In the genomic region with DNA sequence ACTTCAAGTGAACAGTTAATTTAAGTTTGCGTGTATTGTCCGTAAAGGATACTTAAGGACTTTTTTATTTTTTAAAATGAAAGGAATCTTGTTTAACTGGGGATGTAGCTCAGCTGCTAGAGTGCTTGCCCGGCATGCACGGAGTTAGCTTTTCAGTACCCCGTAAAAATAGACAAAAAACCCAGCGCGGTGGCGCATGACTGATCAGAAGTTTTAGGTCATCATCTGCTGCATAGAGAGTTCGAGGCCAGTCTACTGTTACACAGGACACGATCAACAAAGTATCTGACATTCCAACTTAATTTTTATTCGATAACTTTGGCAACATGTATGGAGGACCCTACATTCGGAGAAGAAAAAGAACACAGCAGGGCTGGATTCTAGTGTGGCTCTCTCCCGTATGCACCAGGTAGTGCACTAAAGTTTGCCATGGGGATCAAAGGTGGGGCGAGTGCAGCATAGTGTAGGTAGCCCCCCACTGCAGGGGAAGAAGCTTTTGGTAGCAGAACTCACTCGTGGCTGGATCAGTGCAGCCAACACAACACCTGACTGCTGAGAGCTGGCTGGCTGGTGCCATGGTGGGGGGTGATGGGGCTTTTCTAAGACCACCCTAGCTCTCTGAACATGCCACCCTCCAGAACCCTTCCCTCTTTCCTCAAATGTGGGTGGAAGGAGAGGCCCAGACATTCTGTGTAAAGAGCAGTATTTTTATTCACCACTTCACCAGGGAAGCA, we compare ENCODE assay signal across 8 mouse cellular contexts. TPM values are rescaled to one million over a fixed set of nuclear protein-coding genes. Genes with fewer than 3 reads are reported as not detected.
DNase-seq lines count a peak whose midpoint lies in the region; ATAC-seq and TF ChIP-seq lines count a peak whose summit lies in the region.

No protein-coding gene starts in this region.

- no peak for TF ChIP-seq CTCF in layer of hippocampus, adult 2 months (conservative IDR thresholded peaks at IDR 0.05)

- H3K27me3 ChIP-seq in embryonic facial prominence, embryonic 11.5 days (ENCODE audit: control insufficient read depth, insufficient read depth, low read length), result no peaks in the 10 kb centered on the region
- H3K27me3 ChIP-seq in hindbrain, embryonic 15.5 days, result no peaks in the 10 kb centered on the region
- peaks cover 9% of the 10 kb centered on the region; the same call in 1 of the 2 replicates for H3K27me3 ChIP-seq in midbrain, embryonic 10.5 days (ENCODE audit: low read depth, poor library complexity, severe bottlenecking)

- peak overlapping the region; percentile 82 for H3K9ac ChIP-seq in embryonic facial prominence, embryonic 11.5 days (replicated peaks; ENCODE audit: low read length)
- H3K9ac ChIP-seq in hindbrain, embryonic 15.5 days, result peak overlapping the region; percentile 54

- no peaks in the 10 kb centered on the region for H3K9me3 ChIP-seq in embryonic facial prominence, embryonic 11.5 days (replicated peaks; ENCODE audit: control insufficient read depth, low read length)
- no peaks in the 10 kb centered on the region for H3K9me3 ChIP-seq in hindbrain, embryonic 15.5 days
- H3K9me3 ChIP-seq in midbrain, embryonic 10.5 days (replicated peaks), result no peaks in the 10 kb centered on the region

- H3K36me3 ChIP-seq in embryonic facial prominence, embryonic 11.5 days (replicated peaks; ENCODE audit: control insufficient read depth, insufficient read depth, low read depth, low read length), result no peaks in the 10 kb centered on the region; the same call in 1 of the 2 replicates
- peaks cover 10% of the 10 kb centered on the region for H3K36me3 ChIP-seq in hindbrain, embryonic 15.5 days
- H3K36me3 ChIP-seq in midbrain, embryonic 10.5 days, result peaks cover 43% of the 10 kb centered on the region

- WGBS in embryonic facial prominence, embryonic 11.5 days, result 30% methylated on average over 15 of the region's 15 CpGs
- 32% methylated on average over 15 of the region's 15 CpGs for WGBS in hindbrain, embryonic 15.5 days
- WGBS in midbrain, embryonic 10.5 days, result 33% methylated on average over 15 of the region's 15 CpGs

- peak overlapping the region; percentile 84 for H3K4me3 ChIP-seq in layer of hippocampus, adult 2 months
- H3K4me3 ChIP-seq in embryonic facial prominence, embryonic 11.5 days (ENCODE audit: low read depth, low read length), result peak overlapping the region; percentile 79
- H3K4me3 ChIP-seq in hindbrain, embryonic 15.5 days, result peak overlapping the region; percentile 51
- peak overlapping the region; percentile 88 for H3K4me3 ChIP-seq in midbrain, embryonic 10.5 days

- peak overlapping the region; percentile 88 for H3K4me2 ChIP-seq in embryonic facial prominence, embryonic 11.5 days (ENCODE audit: low read depth, low read length)
- peak overlapping the region; percentile 84 for H3K4me2 ChIP-seq in hindbrain, embryonic 15.5 days

- peak overlapping the region; percentile 80 for H3K27ac ChIP-seq in layer of hippocampus, adult 2 months
- H3K27ac ChIP-seq in embryonic facial prominence, embryonic 11.5 days (replicated peaks; ENCODE audit: low read depth, low read length), result no peak overlapping the region
- H3K27ac ChIP-seq in hindbrain, embryonic 15.5 days (replicated peaks), result peak overlapping the region; percentile 87
- H3K27ac ChIP-seq in midbrain, embryonic 10.5 days (replicated peaks), result peak overlapping the region; percentile 89

- intact Hi-C loops in left cerebral cortex, postnatal 4 days (cut with DNase I), result no loop called here

- DNase-seq in layer of hippocampus, adult 2 months (ENCODE audit: low spot score in 2 of 2), result no peak
- DNase-seq in layer of hippocampus, postnatal 10 days (ENCODE audit: low spot score in 2 of 2), result no peak
- DNase-seq in embryonic facial prominence, embryonic 11.5 days (ENCODE audit: low spot score), result peak; percentile 5
- DNase-seq in midbrain, embryonic 10.5 days (ENCODE audit: low spot score), result no peak
- no peak for DNase-seq in left cerebral cortex, postnatal 4 days
- no peak for DNase-seq in urinary bladder, adult 18-20 months (ENCODE audit: low spot score in 2 of 2)
- DNase-seq in embryo, embryonic 11 days, result no peak

- no peak; the same call in 1 of the 2 replicates for ATAC-seq in embryonic facial prominence, embryonic 11.5 days (replicated peaks; ENCODE audit: insufficient number of reproducible peaks, low FRiP score, low TSS enrichment, low read depth)
- ATAC-seq in hindbrain, embryonic 15.5 days (ENCODE audit: low FRiP score, low read depth), result peak; percentile 2; the same call in 1 of the 2 replicates

- H3K4me1 ChIP-seq in embryonic facial prominence, embryonic 11.5 days (ENCODE audit: control insufficient read depth, insufficient read depth, low read length), result no peaks in the 10 kb centered on the region
- H3K4me1 ChIP-seq in hindbrain, embryonic 15.5 days (replicated peaks), result peaks cover 35% of the 10 kb centered on the region
- H3K4me1 ChIP-seq in midbrain, embryonic 10.5 days, result peaks cover 37% of the 10 kb centered on the region

RNA-seq across cellular contexts. Expression of gene Wdr73, which starts 0.6 kb away (rescaled TPM):
- 10 to 100 TPM; 31.2 to 33.3 TPM for total RNA-seq in layer of hippocampus, adult 2 months (2021)
- 10 to 100 TPM; 28.4 to 33.4 TPM for total RNA-seq in layer of hippocampus, postnatal 10 days (2021)
- 33.0 and 38.8 TPM in 2 replicates for polyA plus RNA-seq in embryonic facial prominence, embryonic 11.5 days (2014; fragmentation: Nextera tagmentation; extraction: Ambion mirVana)
- 36.2 and 39.8 TPM in 2 replicates for polyA plus RNA-seq in hindbrain, embryonic 15.5 days (2015; fragmentation: Nextera tagmentation; extraction: Ambion mirVana)
- 48.0 and 50.2 TPM in 2 replicates for polyA plus RNA-seq in midbrain, embryonic 10.5 days (2016; fragmentation: Nextera tagmentation; extraction: Ambion mirVana)
- 10 to 100 TPM; 29.6 to 36.7 TPM for total RNA-seq in left cerebral cortex, postnatal 4 days (2021)

RNA-seq across cellular contexts. Expression of gene Nmb, which starts 3.2 kb away (rescaled TPM):
- 10 to 100 TPM; 10.7 to 13.7 TPM for total RNA-seq in layer of hippocampus, adult 2 months (2021)
- total RNA-seq in layer of hippocampus, postnatal 10 days (2021), result 10 to 100 TPM in 1 of 2 experiments, 1 to 10 TPM in 1; 9.9 to 12.7 TPM
- polyA plus RNA-seq in embryonic facial prominence, embryonic 11.5 days (2014; fragmentation: Nextera tagmentation; extraction: Ambion mirVana), result 7.3 and 8.5 TPM in 2 replicates
- 8.3 and 10.2 TPM in 2 replicates for polyA plus RNA-seq in hindbrain, embryonic 15.5 days (2015; fragmentation: Nextera tagmentation; extraction: Ambion mirVana)
- polyA plus RNA-seq in midbrain, embryonic 10.5 days (2016; fragmentation: Nextera tagmentation; extraction: Ambion mirVana), result 7.0 and 7.4 TPM in 2 replicates
- total RNA-seq in left cerebral cortex, postnatal 4 days (2021), result 1 to 10 TPM; 8.4 to 9.0 TPM

RNA-seq across cellular contexts. Expression of gene Zscan2, which starts 41.0 kb away (rescaled TPM):
- 10 to 100 TPM; 15.1 to 17.4 TPM for total RNA-seq in layer of hippocampus, adult 2 months (2021)
- 10 to 100 TPM; 13.5 to 14.4 TPM for total RNA-seq in layer of hippocampus, postnatal 10 days (2021)
- polyA plus RNA-seq in embryonic facial prominence, embryonic 11.5 days (2014; fragmentation: Nextera tagmentation; extraction: Ambion mirVana), result 4.5 and 5.4 TPM in 2 replicates
- polyA plus RNA-seq in hindbrain, embryonic 15.5 days (2015; fragmentation: Nextera tagmentation; extraction: Ambion mirVana), result 3.7 and 4.4 TPM in 2 replicates
- polyA plus RNA-seq in midbrain, embryonic 10.5 days (2016; fragmentation: Nextera tagmentation; extraction: Ambion mirVana), result 2.5 and 2.9 TPM in 2 replicates
- total RNA-seq in left cerebral cortex, postnatal 4 days (2021), result 10 to 100 TPM; 20.3 to 21.3 TPM

RNA-seq across cellular contexts. Expression of gene Sec11a, which starts 45.9 kb away (rescaled TPM):
- total RNA-seq in layer of hippocampus, adult 2 months (2021), result 10 to 100 TPM; 54.2 to 56.2 TPM
- total RNA-seq in layer of hippocampus, postnatal 10 days (2021), result 10 to 100 TPM; 75.7 to 79.5 TPM
- 220 and 231 TPM in 2 replicates for polyA plus RNA-seq in embryonic facial prominence, embryonic 11.5 days (2014; fragmentation: Nextera tagmentation; extraction: Ambion mirVana)
- polyA plus RNA-seq in hindbrain, embryonic 15.5 days (2015; fragmentation: Nextera tagmentation; extraction: Ambion mirVana), result 138 and 163 TPM in 2 replicates
- 195 and 207 TPM in 2 replicates for polyA plus RNA-seq in midbrain, embryonic 10.5 days (2016; fragmentation: Nextera tagmentation; extraction: Ambion mirVana)
- 10 to 100 TPM; 67.7 to 78.6 TPM for total RNA-seq in left cerebral cortex, postnatal 4 days (2021)
